Mouse (Mus musculus) kidney, postnatal 14 days (tissue): ENCODE measurements around the gene Gm49325.
"Not testable (repeated sequence)": the region's sequence is repeated elsewhere in the genome, so short reads cannot be mapped to it uniquely, and the experiment has no call there.

Experiments used
- DNase-seq: peaks from one replicate; pipeline ENCODE4 v3.0.0; 2022; ENCODE audit warnings: mixed read lengths

Gene Gm49325

DNA sequence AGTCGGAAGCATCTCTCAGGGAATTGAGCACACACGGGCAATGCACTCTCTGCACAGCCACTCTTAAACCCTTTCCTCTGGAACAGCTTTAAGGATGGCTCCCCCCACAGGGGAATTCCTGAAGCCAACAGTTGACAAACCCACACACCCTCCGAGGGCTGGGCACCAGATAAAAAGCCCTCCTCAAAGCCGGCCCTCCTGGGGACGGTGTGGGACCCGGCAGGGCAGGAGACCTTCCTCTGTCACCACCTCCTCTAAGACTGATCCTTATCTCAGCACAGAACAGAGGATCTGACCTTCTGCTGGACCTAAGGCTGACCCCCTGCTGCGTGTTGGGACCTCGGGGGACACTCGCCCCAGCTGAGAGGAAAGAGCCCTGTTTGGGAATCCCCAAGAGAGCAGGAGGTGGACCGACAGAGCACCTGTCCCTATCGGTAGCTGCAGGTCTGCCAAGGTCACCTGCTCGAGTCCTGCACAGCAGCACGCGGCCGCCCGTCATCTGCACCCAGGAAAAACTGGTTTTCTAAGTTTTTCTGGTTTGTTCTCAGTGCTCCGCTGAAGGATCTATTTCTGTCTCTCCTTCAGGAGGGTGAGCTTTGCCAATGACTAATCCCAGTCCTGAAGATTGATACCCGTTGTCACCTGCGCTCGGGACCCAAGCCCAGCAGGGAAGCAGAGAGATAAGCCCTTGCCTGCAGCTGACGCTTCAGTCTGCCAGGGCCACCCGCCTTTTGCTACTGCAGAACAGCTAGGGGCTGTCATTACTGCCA, 80.1 kb downstream of the Gm49325 start, which contains the start of gene Tspear:
Gene Tspear (plus strand): TSS at position 675 of the 770 bp plus-strand sequence.
- no peak for DNase-seq

DNA sequence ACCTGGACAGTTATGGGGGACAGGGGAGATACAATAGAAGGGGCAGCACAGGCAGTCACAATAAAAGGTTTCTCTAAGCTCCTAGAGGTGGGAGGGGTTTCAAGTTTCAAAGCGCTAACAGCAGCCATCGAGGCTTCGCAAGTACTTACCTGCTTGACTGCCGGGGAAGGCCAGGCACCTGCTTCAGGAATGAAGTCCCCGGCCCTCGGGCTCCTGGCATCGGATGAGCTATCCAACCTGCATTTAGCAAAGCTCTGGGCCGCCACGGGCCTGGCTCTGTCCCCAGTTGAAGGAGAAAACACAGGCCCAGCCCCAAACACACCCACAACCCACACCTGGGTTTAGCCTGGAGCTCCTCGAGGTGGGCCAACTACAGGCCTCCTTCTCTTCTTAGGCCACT, 81.0 kb downstream of the Gm49325 start:
- no peak for DNase-seq

DNA sequence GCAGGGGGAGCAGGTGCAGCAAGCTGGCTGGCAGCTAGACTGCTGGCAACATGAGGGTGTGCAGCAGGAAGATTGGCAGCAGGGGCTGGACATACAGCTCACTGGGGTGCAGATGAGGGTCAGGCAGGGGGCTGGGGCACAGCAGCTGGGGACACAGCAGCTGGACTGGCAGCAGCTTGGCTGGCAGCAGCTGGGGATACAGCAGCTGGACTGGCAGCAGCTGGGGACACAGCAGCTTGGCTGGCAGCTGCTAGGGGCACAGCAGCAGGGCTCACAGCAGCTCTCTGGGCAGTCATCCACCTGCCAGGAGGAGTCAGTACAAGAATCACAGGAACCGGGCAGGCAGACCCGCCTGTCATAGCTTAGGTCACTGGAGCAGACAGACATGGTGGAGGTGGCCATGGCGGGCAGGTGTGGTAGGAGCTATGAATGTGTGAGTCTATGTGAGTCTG, 84.4 kb downstream of the Gm49325 start, which contains the start of gene Gm19402:
Gene Gm19402 (minus strand): TSS at position 402 of the 452 bp plus-strand sequence.
- not testable (repeated sequence) for DNase-seq
